Mouse (Mus musculus) thymus, adult 2 months (tissue): ENCODE data around the gene Lpar3.

Source experiments
- CTCF ChIP-seq: fragments of 200-500 bp; IDR thresholded peaks from 2 replicates; pipeline ENCODE4 v1.5.1; 2012; ENCODE audit warnings: mild to moderate bottlenecking, control low read depth, low read length, moderate library complexity, borderline replicate concordance; ENCODE audit not compliant: control insufficient read depth, poor library complexity, insufficient read depth; ENCODE audit errors: extremely low read depth
- POLR2A ChIP-seq: fragments of 200-500 bp; IDR thresholded peaks from 2 replicates; pipeline ENCODE4 v1.6.1; 2012; ENCODE audit warnings: mild to moderate bottlenecking, low read length, control low read depth, moderate library complexity; ENCODE audit not compliant: control insufficient read depth, poor library complexity, insufficient read depth; ENCODE audit errors: extremely low read depth

GRCm38 (mm10) chr3:146211964-146212363 lies 8.8 kb upstream of the Lpar3 start:
- TF ChIP-seq POLR2A, result no peak
- no peak for TF ChIP-seq CTCF
